Mouse (Mus musculus): ENCODE measurements at regions not wholly inside any gene's neighbourhood (a gene's known extent, or its start where the extent isn't known, plus 50 kb on each side); places are given as distances from the start of the nearest gene placed in this dataset.

DNA sequence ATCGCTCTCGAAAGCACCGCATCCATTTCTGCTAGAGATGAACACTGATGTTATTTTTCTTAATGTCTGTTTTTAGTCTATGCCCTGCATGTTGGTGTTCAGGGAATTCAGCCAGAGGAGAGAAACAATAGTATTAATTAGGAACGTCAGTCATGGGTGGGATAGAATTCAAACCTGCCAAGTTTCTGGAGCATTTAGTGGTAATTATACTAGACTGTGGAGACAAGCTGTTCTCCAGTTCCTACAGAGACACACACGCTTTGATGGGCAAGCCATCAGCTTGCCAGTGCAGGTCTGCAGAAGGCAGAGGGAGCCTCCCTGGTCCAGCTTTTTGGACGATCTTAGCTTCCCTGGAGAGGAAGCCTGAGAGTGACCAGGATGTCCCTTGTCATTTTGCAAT lies 289.8 kb upstream of the Rbfox1 start:
- no peaks in the 10 kb centered on the region for H3K27me3 ChIP-seq (ENCODE audit: insufficient read depth, low read length)
- no peak for TF ChIP-seq CTCF (IDR thresholded peaks at IDR 0.05; ENCODE audit: low read depth)

DNA sequence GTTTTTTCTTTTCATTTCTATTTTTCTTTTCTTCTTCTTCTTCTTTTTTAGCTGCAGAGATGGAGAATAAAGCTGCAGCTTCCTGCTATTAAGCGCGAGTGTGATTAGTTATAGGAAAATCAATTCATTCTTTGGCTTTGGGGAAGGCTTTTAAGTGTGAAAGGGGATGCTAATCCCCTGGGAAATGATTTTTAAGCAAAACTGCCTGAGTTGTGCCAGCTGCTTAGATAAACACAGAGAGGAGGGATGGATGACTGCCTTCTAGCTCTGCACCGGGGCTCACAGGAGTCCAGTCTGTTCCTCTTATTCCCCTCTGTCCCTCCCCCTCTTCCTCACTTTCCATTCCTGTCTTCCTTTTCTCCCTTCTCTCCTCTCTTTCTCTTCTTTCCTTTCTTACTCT lies 306.8 kb upstream of the Rbfox1 start:
- Histone ChIP-seq H3K4me1 (ENCODE audit: insufficient read depth) (no peaks in the 10 kb centered on the region), H3K27ac (ENCODE audit: low read depth) (no peak overlapping the region), H3K27me3 (ENCODE audit: insufficient read depth, low read length) (no peaks in the 10 kb centered on the region), H3K4me2 (no peak overlapping the region), H3K9me3 (ENCODE audit: low read depth, low read length) (no peaks in the 10 kb centered on the region), H3K4me3 (ENCODE audit: low read depth, low read length) (no peak overlapping the region), H3K9ac (no peak overlapping the region), H3K36me3 (ENCODE audit: insufficient read depth) (no peaks in the 10 kb centered on the region)
- ATAC-seq (ENCODE audit: insufficient read depth) (no peak), DNase-seq (peak; percentile 5)
- TF ChIP-seq CTCF (IDR thresholded peaks at IDR 0.05; ENCODE audit: low read depth): no peak
- 44% methylated on average over 3 of the region's 3 CpGs for WGBS

More for the DNA sequence above, 289.8 kb upstream of the Rbfox1 start:
- Histone ChIP-seq H3K9me3 (ENCODE audit: low read depth, low read length) (no peaks in the 10 kb centered on the region), H3K36me3 (ENCODE audit: insufficient read depth) (no peaks in the 10 kb centered on the region), H3K4me3 (ENCODE audit: low read depth, low read length) (no peak overlapping the region), H3K9ac (no peak overlapping the region), H3K4me1 (ENCODE audit: insufficient read depth) (no peaks in the 10 kb centered on the region), H3K27ac (ENCODE audit: low read depth) (no peak overlapping the region), H3K4me2 (no peak overlapping the region)
- ATAC-seq (ENCODE audit: insufficient read depth): no peak
- 75% methylated on average over 6 of the region's 6 CpGs for WGBS
- no peak for DNase-seq

DNA sequence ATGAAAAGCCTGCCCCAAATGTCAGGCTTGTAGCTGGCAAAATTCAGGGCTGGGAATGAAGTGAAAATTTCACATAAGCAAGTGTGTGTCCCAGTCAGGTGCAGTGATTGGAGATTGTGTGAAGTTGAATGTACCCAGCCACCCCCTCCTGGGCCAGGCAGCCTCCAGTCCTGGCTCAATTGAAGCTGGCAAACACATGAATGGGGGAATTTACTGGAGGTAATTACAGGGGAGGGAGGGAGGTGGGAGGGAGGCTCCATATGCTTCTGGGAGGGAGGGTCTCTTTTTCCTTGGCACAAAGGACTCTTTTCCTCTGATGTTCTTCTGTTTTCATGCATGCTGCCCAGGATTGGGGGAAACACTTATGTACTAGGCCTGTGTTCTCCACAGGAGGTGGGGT lies 312.4 kb upstream of the Rbfox1 start:
- H3K4me3 ChIP-seq (ENCODE audit: low read depth, low read length): no peak overlapping the region
- no peak overlapping the region for H3K9ac ChIP-seq
- ATAC-seq (ENCODE audit: insufficient read depth) (no peak), DNase-seq (no peak)
- no peak overlapping the region for H3K27ac ChIP-seq (ENCODE audit: low read depth)
- no peaks in the 10 kb centered on the region for H3K36me3 ChIP-seq (ENCODE audit: insufficient read depth)
- no peak overlapping the region for H3K4me2 ChIP-seq
- no peak for TF ChIP-seq CTCF (IDR thresholded peaks at IDR 0.05; ENCODE audit: low read depth)
- H3K4me1 ChIP-seq (ENCODE audit: insufficient read depth): peaks cover 4% of the 10 kb centered on the region; the same call in 1 of the 2 replicates
- no peaks in the 10 kb centered on the region for H3K9me3 ChIP-seq (ENCODE audit: low read depth, low read length)
- H3K27me3 ChIP-seq (ENCODE audit: insufficient read depth, low read length): no peaks in the 10 kb centered on the region

DNA sequence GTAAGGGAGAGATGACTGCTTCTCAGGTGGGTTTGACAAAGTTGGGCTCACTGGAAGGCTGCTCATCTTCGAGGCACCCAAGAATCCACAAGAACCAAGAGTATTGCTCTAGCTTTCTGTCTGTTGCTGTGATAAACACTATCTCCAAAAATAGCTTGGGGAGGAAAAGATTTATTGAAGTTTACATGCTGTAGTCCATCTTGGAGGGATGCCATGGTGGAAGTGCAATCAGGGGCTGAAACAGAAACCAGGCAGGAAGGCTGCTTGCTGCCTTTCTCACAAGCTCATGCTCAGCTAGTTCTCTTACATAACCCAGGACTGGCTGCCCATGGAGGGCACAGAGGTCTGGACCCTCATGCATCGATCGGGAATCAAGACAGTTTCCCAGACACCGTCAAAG lies 314.5 kb upstream of the Rbfox1 start:
- H3K4me1 ChIP-seq (ENCODE audit: insufficient read depth): peaks cover 4% of the 10 kb centered on the region; the same call in 1 of the 2 replicates
- ATAC-seq (ENCODE audit: insufficient read depth) (peak; percentile 64), DNase-seq (peak; percentile 88)
- no peak for TF ChIP-seq CTCF (IDR thresholded peaks at IDR 0.05; ENCODE audit: low read depth)
- peak overlapping the region; percentile 42; the same call in 1 of the 2 replicates for H3K27ac ChIP-seq (ENCODE audit: low read depth)
- H3K9me3 ChIP-seq (ENCODE audit: low read depth, low read length): no peaks in the 10 kb centered on the region
- 67% methylated on average over 4 of the region's 4 CpGs for WGBS
- no peak overlapping the region for H3K4me3 ChIP-seq (ENCODE audit: low read depth, low read length)
- H3K9ac ChIP-seq: no peak overlapping the region
- peak overlapping the region; percentile 18; the same call in 1 of the 2 replicates for H3K4me2 ChIP-seq
- H3K27me3 ChIP-seq (ENCODE audit: insufficient read depth, low read length): no peaks in the 10 kb centered on the region
- H3K36me3 ChIP-seq (ENCODE audit: insufficient read depth): no peaks in the 10 kb centered on the region

DNA sequence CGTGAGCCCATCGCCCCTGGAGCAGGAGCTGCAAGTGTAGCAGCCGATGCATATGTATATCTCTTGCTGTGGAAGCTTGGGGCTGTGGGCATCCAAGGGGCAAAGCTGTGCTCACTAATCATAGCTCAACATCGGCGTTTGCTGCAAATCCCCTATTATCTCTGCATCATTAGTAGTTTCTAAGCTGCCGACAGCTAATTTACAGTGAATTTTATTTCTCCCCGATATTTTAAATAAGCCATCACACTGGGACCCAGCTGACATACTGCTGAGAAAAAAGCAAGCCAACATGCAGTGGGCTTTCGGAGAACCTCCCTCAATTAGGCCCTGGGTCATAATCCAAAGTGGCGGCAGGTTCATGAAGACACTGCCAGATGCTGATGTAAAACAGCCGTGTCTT lies 313.3 kb upstream of the Eef2kmt start:
- WGBS: 64% methylated on average over 10 of the region's 10 CpGs
- H3K27me3 ChIP-seq (ENCODE audit: insufficient read depth, low read length): no peaks in the 10 kb centered on the region
- no peak overlapping the region for H3K9ac ChIP-seq
- peaks cover 4% of the 10 kb centered on the region; the same call in 1 of the 2 replicates for H3K4me1 ChIP-seq (ENCODE audit: insufficient read depth)
- no peak overlapping the region for H3K4me3 ChIP-seq (ENCODE audit: low read depth, low read length)
- ATAC-seq (ENCODE audit: insufficient read depth): no peak
- DNase-seq: no peak
- no peak overlapping the region for H3K27ac ChIP-seq (ENCODE audit: low read depth)
- H3K9me3 ChIP-seq (ENCODE audit: low read depth, low read length): no peaks in the 10 kb centered on the region
- no peak for TF ChIP-seq CTCF (IDR thresholded peaks at IDR 0.05; ENCODE audit: low read depth)
- no peak overlapping the region for H3K4me2 ChIP-seq
- H3K36me3 ChIP-seq (ENCODE audit: insufficient read depth): no peaks in the 10 kb centered on the region

DNA sequence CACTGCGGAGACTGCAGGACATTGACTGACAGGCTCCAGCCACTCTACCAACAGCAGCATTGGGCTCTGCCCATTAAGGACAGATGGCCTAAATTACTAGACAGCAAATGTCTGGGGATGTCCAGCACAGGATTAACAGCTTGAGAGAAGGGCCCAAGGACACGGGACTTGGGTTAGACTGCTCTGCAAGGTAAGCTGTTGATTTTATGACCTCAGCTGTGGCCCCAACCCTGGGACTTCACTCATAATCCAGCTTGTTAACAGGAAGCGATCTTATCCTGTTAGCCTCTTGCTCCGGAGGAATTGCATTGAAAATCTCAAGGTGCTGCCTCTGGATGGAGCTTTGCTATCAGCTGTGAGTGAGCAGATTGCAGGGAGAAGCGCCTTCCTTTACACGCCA lies 293.2 kb upstream of the Eef2kmt start:
- no peaks in the 10 kb centered on the region for H3K4me1 ChIP-seq (ENCODE audit: insufficient read depth)
- H3K9ac ChIP-seq: no peak overlapping the region
- no peak overlapping the region for H3K4me2 ChIP-seq
- no peaks in the 10 kb centered on the region for H3K27me3 ChIP-seq (ENCODE audit: insufficient read depth, low read length)
- no peaks in the 10 kb centered on the region for H3K9me3 ChIP-seq (ENCODE audit: low read depth, low read length)
- H3K4me3 ChIP-seq (ENCODE audit: low read depth, low read length): no peak overlapping the region
- no peaks in the 10 kb centered on the region for H3K36me3 ChIP-seq (ENCODE audit: insufficient read depth)
- no peak overlapping the region for H3K27ac ChIP-seq (ENCODE audit: low read depth)
- WGBS: 63% methylated on average over 6 of the region's 6 CpGs
- DNase-seq (no peak), ATAC-seq (ENCODE audit: insufficient read depth) (no peak)
- TF ChIP-seq CTCF (IDR thresholded peaks at IDR 0.05; ENCODE audit: low read depth): no peak

DNA sequence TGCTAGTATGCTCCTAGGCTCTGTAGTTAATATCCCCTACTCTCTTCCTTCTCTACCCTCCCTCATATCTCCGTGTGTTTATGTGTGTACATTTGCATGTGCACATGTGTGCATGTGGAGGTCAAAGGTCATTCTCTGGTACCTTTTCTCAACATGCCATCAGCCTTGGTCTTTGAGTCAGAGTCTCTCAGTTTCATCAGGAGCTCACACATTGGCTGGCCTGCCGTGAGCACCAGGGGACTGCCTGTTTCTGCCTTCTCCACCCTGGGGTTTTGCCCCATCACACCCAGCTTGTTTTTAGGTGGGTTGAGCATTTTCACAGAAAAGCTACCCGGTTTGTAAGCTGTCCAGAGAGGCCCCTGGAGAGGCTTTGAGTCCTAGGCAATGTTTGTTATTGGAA lies 292.8 kb upstream of the Eef2kmt start:
- Histone ChIP-seq H3K27me3 (ENCODE audit: insufficient read depth, low read length) (no peaks in the 10 kb centered on the region), H3K4me3 (ENCODE audit: low read depth, low read length) (no peak overlapping the region), H3K9ac (no peak overlapping the region), H3K9me3 (ENCODE audit: low read depth, low read length) (no peaks in the 10 kb centered on the region), H3K4me1 (ENCODE audit: insufficient read depth) (no peaks in the 10 kb centered on the region), H3K36me3 (ENCODE audit: insufficient read depth) (no peaks in the 10 kb centered on the region), H3K27ac (ENCODE audit: low read depth) (no peak overlapping the region), H3K4me2 (no peak overlapping the region)
- ATAC-seq (ENCODE audit: insufficient read depth): no peak
- WGBS: 63% methylated on average over 3 of the region's 3 CpGs
- no peak for DNase-seq
- no peak for TF ChIP-seq CTCF (IDR thresholded peaks at IDR 0.05; ENCODE audit: low read depth)

DNA sequence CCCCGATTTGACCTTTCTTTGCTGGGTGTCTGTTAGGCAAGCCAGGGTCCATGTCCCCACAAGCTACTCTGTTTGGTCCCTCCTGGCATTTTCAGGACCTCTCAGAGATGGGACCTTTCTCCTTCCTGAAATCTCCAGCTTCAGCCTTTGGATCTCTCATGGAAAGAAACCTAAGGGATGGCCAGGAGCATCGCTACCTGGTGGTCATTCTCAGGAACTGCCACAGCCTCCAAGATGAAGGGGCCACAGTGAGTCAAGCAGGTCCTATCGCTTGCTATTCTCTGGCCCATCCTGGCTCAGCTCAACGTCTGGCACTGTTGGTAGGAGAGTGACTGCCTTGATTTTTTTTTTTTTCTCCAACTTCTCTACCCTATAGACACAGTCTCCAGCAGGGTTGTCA lies 291.0 kb upstream of the Eef2kmt start:
- 37% methylated on average over 4 of the region's 4 CpGs for WGBS
- DNase-seq (peak; percentile 6), ATAC-seq (ENCODE audit: insufficient read depth) (no peak)
- peak; percentile 31 for TF ChIP-seq CTCF (IDR thresholded peaks at IDR 0.05; ENCODE audit: low read depth)
- no peak overlapping the region for H3K27ac ChIP-seq (ENCODE audit: low read depth)
- no peaks in the 10 kb centered on the region for H3K9me3 ChIP-seq (ENCODE audit: low read depth, low read length)
- no peak overlapping the region for H3K4me3 ChIP-seq (ENCODE audit: low read depth, low read length)
- no peaks in the 10 kb centered on the region for H3K4me1 ChIP-seq (ENCODE audit: insufficient read depth)
- no peak overlapping the region for H3K9ac ChIP-seq
- H3K4me2 ChIP-seq: no peak overlapping the region
- no peaks in the 10 kb centered on the region for H3K36me3 ChIP-seq (ENCODE audit: insufficient read depth)
- H3K27me3 ChIP-seq (ENCODE audit: insufficient read depth, low read length): no peaks in the 10 kb centered on the region

Data from lung, embryonic 14.5 days (tissue).